Mouse (Mus musculus): Measurements from ENCODE around the gene Adarb2.
"Not testable (repeated sequence)": the region's sequence is repeated elsewhere in the genome, so short reads cannot be mapped to it uniquely, and the experiment has no call there.

Adarb2 gene

DNA sequence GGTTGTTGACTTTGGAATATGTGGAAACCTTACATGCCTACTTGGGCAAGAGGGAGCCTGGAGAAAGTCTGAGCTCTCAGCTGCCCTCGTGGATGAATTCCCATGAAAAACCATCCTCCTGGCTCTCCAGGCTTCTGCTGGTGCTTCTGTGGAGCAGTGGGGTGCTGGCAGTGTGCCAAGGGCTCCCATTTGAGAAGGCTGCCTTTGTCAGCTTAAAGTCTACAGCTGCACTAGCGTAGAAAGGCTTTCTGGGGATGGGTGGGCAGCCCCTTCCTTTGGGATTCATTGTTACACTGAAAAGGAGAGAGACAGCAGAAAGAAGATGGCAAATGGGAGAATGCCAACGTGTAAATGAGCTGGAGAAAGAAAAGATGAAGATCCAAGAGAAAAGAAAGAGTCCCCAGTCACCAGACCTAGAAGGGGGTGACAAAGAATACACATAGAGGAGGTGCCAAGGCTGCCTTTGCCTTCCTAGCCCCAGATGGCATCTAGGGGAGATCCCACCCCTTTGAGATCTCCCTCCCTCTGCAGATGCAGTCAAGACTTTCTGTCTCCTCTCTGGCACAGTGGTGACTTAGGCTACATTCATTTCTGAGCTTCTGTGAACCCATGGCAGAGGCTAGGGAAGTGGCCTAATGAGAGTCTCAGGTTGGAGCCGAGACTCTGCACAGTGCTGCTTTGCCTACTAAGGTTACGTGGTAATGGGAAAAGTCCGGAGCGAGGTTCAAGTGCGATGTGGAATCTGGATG, 381.8 kb downstream of the Adarb2 start:
- no peak for DNase-seq (ENCODE audit: inconsistent age in 2 of 2, low spot score in 1 of 2)

GRCm38 (mm10) chr13:8587447-8587846, 384.8 kb downstream of the Adarb2 start:
- no peak for DNase-seq (ENCODE audit: inconsistent age in 2 of 2, low spot score in 1 of 2)

DNA sequence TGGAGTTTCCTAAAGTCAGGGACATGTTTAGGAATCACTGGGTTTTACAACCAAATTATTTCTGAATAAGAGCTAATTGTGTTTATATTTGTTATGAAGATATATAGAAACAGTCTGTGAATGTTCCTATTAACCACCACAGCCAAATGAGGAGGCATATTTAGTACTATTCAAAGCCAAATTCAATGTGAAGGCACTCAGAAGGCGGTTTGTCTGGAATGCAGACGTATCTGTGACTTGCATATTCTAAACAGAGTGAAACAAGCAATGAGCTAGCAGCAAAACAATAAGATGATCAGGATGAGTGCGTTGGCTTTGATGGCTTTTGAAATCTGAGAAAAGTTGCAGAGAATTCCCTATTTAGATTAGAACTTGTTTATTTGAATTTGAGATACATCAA, 387.8 kb downstream of the Adarb2 start:
- DNase-seq (ENCODE audit: inconsistent age in 2 of 2, low spot score in 1 of 2) = no peak

- DNase-seq (ENCODE audit: inconsistent age in 2 of 2, low spot score in 1 of 2) = no peak
Measured at GRCm38 (mm10) chr13:8596977-8597646, 394.4 kb downstream of the Adarb2 start.

DNA sequence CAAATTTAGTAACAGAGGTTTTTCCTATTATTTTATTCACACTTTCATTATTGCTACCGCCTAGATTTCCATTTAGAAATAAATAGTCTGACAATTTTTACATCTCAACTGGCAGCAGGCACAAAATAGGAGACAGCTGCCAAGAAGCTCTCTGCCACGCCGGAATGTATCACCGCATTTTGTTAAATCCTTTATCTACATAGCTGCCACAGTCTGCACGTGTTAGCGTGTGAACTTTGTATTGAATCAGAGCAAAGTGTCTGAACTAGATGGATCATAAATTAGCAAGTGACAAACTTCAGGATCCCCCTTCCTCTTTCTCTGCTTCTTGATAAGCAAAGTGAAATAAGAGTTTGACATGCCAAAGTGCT, 395.0 kb downstream of the Adarb2 start:
- no peak for DNase-seq (ENCODE audit: inconsistent age in 2 of 2, low spot score in 1 of 2)

GRCm38 (mm10) chr13:8605645-8606044, 403.0 kb downstream of the Adarb2 start:
- no peak for DNase-seq (ENCODE audit: inconsistent age in 2 of 2, low spot score in 1 of 2)

DNA sequence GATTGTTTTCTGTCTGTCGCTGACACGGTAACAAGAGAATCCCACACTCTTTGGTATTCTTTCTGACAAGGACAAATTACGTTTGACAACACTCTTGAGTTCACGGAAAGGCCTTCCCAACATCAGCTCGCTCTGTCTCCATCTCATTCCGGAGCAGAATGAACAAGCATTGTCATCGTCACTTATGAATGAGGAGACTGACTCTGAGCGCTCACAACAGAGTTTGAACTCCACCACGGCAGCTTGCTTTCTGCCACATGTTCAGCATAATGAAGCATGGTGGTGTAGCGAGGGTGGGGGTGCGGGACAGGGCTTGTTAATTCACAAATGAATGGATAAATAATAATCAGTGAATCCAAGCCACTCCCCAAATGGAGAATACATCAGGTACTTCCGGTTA, 405.4 kb downstream of the Adarb2 start:
- no peak for DNase-seq (ENCODE audit: inconsistent age in 2 of 2, low spot score in 1 of 2)

- DNase-seq (ENCODE audit: inconsistent age in 2 of 2, low spot score in 1 of 2) = not testable (repeated sequence)
Measured at GRCm38 (mm10) chr13:8608918-8609317, 406.3 kb downstream of the Adarb2 start.

GRCm38 (mm10) chr13:8610956-8611355, 408.3 kb downstream of the Adarb2 start:
- DNase-seq (ENCODE audit: inconsistent age in 2 of 2, low spot score in 1 of 2) = peak; percentile 36 to 85

DNA sequence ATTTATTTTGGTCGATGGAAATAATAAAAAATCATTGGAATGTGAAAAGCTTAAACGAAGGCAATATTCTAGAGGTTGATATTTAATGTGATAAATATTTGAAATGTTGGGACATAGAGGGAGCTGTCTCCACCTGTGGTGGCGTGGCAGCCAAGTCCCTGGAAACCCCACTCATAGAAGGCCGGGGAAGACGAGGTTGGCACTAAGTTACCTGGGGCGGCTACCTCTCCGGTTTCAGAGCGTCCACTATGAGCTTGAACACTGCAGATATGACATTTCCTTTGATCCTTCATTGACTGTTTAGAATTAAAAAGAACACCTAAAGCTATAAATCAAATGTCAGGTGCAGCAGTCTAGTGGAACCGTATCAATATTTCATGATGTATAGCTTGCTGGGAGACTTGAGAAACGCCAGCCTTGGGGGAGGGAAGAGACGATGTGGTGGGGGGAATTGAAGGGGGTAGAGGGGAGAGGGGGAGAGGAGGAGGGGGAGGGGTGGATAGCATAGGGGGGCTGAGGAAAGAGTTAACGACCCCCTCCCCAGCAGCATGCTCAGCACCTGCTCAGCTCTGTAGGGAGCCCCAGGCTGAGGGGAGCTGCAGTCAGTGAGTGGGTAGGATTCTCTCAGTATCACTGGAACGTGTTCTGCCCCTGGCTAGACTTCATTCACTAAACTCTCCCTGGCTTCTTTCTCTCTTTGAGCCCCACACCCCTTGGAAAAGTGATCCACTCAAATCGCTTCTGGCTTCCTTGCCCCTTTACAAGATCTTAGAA, 410.1 kb downstream of the Adarb2 start:
- DNase-seq (ENCODE audit: inconsistent age in 2 of 2, low spot score in 1 of 2) = no peak

DNA sequence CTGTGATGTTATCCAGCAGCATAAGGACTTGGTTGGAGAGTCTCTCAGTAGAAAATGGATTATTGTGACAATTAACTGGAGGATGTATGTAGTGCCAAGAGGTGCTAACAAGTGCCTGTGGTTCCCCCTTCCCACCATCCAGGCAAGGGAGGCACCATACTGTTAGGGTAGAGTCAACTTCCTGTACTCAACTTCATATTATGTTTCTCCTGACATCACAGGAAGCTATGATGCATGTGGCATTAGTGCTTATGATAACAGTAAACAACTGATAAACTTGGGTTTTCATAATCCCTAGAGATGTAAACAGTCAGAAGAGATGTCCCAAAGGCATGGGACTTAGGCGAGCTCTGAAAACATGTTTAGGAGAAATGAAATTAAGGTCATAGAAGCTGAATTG, 414.0 kb downstream of the Adarb2 start:
- no peak for DNase-seq (ENCODE audit: inconsistent age in 2 of 2, low spot score in 1 of 2)

- DNase-seq (ENCODE audit: inconsistent age in 2 of 2, low spot score in 1 of 2) = no peak
Measured at GRCm38 (mm10) chr13:8622263-8622662, 419.6 kb downstream of the Adarb2 start.

GRCm38 (mm10) chr13:8629565-8629964, 426.9 kb downstream of the Adarb2 start:
- no peak for DNase-seq (ENCODE audit: inconsistent age in 2 of 2, low spot score in 1 of 2)

GRCm38 (mm10) chr13:8631618-8632017, 429.0 kb downstream of the Adarb2 start:
- DNase-seq (ENCODE audit: inconsistent age in 2 of 2, low spot score in 1 of 2) = no peak

- DNase-seq (ENCODE audit: inconsistent age in 2 of 2, low spot score in 1 of 2) = no peak
Measured at GRCm38 (mm10) chr13:8632072-8632471, 429.4 kb downstream of the Adarb2 start.

DNA sequence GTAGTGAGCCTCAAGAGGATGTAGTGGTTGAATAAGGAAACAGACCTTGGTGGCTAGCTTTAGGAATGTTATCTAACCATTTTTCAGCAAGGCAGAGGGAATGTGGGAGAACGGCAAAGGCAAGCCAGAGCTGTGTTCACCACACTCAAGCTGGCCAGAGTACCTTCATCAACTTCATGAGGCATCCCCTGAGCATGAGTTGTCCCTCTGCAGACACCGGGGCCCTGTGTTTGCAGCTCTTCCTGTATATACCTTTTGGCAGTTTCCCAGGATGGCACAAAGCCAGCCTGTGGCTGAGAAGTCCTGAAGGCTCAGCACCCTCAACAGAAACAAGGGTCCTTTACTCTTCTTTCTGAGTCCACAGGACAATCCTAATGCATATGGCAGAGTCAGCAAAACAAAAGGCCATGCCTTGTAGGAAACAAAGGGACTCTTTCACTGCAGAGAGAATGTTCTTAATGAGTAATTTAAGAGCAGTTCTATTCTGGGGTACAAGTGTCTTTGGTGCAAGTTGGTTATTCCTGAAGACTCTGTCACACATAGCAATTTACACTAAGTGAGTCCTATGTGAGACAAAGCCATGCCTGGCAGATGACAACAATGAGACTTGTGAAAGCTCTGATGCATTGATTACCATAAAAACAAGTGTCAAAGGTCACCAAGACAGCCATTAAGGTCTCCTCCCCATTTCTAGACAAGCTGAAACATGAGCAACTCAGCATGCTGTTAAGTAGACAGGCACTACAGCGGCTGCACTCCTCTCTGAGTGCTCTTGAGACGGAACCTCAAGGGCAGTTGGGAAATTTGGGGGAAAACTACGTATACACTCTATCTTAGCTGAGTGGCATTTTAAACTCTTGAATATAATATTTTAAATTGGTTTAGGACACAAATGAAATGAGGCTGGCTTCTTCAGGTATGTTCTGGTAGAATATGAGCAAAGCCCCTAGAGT, 431.0 kb downstream of the Adarb2 start:
- DNase-seq (ENCODE audit: inconsistent age in 2 of 2, low spot score in 1 of 2) = no peak

DNA sequence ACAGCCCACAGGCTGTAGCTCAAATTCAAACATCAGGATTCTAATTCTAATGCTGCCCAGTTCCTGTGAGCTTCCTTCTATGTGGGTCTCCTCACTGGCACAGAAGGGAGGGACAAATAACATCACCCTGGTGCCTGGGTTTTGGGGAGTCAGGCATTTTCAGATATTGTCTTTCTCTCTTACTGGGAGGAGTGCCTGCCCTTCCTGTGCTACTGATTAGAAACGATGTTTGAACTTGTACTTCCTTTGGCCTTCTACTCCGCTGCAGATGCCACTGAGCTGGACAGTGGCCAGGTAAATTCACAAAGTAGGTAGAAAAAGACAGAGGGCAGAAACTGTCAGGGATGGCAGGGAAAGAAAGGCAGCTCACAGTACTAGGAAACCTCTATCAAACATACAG, 439.4 kb downstream of the Adarb2 start:
- peak; percentile 10 to 38 for DNase-seq (ENCODE audit: inconsistent age in 2 of 2, low spot score in 1 of 2)

DNA sequence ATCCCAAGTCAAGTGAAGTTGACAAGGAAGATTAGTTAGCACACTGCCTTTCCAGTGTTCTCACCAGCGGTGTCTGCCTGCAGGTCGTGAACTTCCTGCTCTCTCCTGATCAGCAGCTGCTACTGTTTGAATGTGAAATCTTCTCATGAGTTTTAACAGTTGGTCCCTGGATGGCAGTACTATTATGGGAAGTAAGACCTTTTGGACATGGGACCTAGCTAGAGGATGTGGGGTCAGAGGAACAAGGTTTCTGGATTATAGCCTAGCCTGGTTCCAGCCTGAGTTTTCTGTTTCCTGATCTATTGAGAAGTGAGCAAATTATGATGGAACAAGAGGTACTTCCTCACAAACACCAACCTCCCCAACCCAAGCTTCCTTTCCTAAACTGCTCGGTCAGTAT, 441.3 kb downstream of the Adarb2 start:
- DNase-seq (ENCODE audit: inconsistent age in 2 of 2, low spot score in 1 of 2) = no peak

GRCm38 (mm10) chr13:8644805-8645679, 442.4 kb downstream of the Adarb2 start:
- peak; percentile 23 to 47 for DNase-seq (ENCODE audit: inconsistent age in 2 of 2, low spot score in 1 of 2)

DNA sequence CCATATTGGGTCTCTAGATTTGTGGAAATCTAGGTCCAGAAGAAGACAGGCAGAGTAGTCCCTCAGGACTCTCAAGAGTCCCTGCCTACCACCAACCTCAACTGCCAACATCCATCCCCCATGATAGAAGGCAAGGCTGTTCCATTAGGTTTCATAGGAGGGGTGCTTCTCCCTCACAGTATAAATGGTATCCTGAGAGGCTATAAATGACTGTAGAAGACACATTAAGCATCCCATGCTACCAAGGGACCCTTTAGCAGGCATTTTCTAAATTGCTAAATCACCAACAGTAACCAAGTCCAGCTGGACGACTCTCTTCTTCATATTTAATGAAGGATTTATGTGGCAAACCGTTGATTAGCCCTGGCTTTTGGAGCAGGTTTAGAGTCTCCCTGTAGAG, 446.6 kb downstream of the Adarb2 start:
- DNase-seq (ENCODE audit: inconsistent age in 2 of 2, low spot score in 1 of 2) = no peak

Data from adrenal gland, adult (tissue).